Mouse (Mus musculus) C2C12 (cell line): ENCODE measurements around the gene B4galt3.

Experiments
- CTCF ChIP-seq: IDR thresholded peaks from one replicate; pipeline ENCODE4 v1.5.1; 2011; ENCODE audit not compliant: control insufficient read depth, insufficient read depth, insufficient read length
- MAX ChIP-seq: IDR thresholded peaks from one replicate; pipeline ENCODE4 v1.6.1; 2011; ENCODE audit warnings: mild to moderate bottlenecking, control low read depth
- MYOD1 ChIP-seq: IDR thresholded peaks from one replicate; pipeline ENCODE4 v1.6.1; 2011; ENCODE audit warnings: low read depth; ENCODE audit not compliant: control insufficient read depth, insufficient read length
- MYOG ChIP-seq: IDR thresholded peaks from one replicate; pipeline ENCODE4 v1.6.1; 2011; ENCODE audit not compliant: control insufficient read depth, insufficient read length; ENCODE audit errors: extremely low read depth

- TF ChIP-seq CTCF (no peak), MAX (no peak), MYOG (no peak), MYOD1 (no peak)
Observed at GRCm38 (mm10) chr1:171226780-171227179, 43.3 kb upstream of the B4galt3 start.
